Mouse (Mus musculus) hindbrain, embryonic 11.5 days (tissue): Measurements from ENCODE around the gene Fam131c. TPM values are rescaled to one million over a fixed set of nuclear protein-coding genes. Genes with fewer than 3 reads are reported as not detected.

Source experiments
- ATAC-seq: fragments of 200-750 bp; cut with Nextera tagmentation; 2 replicates; pipeline ENCODE4 v1.8.0; 2017; ENCODE audit warnings: mild to moderate bottlenecking, moderate TSS enrichment, moderate library complexity; ENCODE audit not compliant: low FRiP score
- DNase-seq: peaks from one replicate; pipeline ENCODE4 v3.0.0-alpha.2; 2015; ENCODE audit warnings: low spot score
- H3K27ac ChIP-seq: fragments of 300-500 bp; sonication (generic); 2 replicates; pipeline ENCODE4 v1.5.1; 2014; ENCODE audit warnings: mild to moderate bottlenecking, low read depth, low read length
- H3K27me3 ChIP-seq: fragments of 300-500 bp; sonication (generic); 2 replicates; pipeline ENCODE4 v1.6.1; 2014; ENCODE audit warnings: mild to moderate bottlenecking, low read length, moderate library complexity, mixed read lengths; ENCODE audit not compliant: control insufficient read depth, insufficient read depth
- H3K36me3 ChIP-seq: fragments of 300-500 bp; sonication (generic); 2 replicates; pipeline ENCODE4 v1.6.1; 2014; ENCODE audit warnings: mild to moderate bottlenecking, low read length, moderate library complexity, mixed read lengths; ENCODE audit not compliant: control insufficient read depth, insufficient read depth
- H3K4me1 ChIP-seq: fragments of 300-500 bp; sonication (generic); replicated peaks from 2 replicates; pipeline ENCODE4 v1.6.1; 2014; ENCODE audit warnings: low read length, mixed read lengths; ENCODE audit not compliant: control insufficient read depth, insufficient read depth
- H3K4me2 ChIP-seq: fragments of 300-500 bp; sonication (generic); replicated peaks from 2 replicates; pipeline ENCODE4 v1.6.1; 2014; ENCODE audit warnings: mild to moderate bottlenecking, low read depth, low read length
- H3K4me3 ChIP-seq: fragments of 300-500 bp; sonication (generic); 2 replicates; pipeline ENCODE4 v1.5.1; 2014; ENCODE audit warnings: low read depth, low read length
- H3K9ac ChIP-seq: fragments of 300-500 bp; sonication (generic); 2 replicates; pipeline ENCODE4 v1.6.1; 2014; ENCODE audit warnings: low read depth, low read length
- H3K9me3 ChIP-seq: fragments of 300-500 bp; sonication (generic); 2 replicates; pipeline ENCODE4 v1.6.1; 2016; ENCODE audit warnings: low read length; ENCODE audit not compliant: control insufficient read depth
- WGBS: fragments of 180-500 bp; shearing (Covaris S2); extraction: QIAGEN DNeasy Blood & Tissue Kit; methylation state at CpG from one replicate; pipeline ENCODE4 v1.1.7; 2014; 5-methylcytosine and 5-hydroxymethylcytosine counted together
- polyA plus RNA-seq: library from polyadenylated mRNA; unstranded; fragments of >200 nt; fragmentation: Nextera tagmentation; extraction: Ambion mirVana; gene quantifications from 2 replicates; pipeline ENCODE4 v1.2.1, GENCODE M21; 2014

Fam131c gene
- polyA plus RNA-seq, 1 experiment from 2014 or later: 0.69 TPM

DNA sequence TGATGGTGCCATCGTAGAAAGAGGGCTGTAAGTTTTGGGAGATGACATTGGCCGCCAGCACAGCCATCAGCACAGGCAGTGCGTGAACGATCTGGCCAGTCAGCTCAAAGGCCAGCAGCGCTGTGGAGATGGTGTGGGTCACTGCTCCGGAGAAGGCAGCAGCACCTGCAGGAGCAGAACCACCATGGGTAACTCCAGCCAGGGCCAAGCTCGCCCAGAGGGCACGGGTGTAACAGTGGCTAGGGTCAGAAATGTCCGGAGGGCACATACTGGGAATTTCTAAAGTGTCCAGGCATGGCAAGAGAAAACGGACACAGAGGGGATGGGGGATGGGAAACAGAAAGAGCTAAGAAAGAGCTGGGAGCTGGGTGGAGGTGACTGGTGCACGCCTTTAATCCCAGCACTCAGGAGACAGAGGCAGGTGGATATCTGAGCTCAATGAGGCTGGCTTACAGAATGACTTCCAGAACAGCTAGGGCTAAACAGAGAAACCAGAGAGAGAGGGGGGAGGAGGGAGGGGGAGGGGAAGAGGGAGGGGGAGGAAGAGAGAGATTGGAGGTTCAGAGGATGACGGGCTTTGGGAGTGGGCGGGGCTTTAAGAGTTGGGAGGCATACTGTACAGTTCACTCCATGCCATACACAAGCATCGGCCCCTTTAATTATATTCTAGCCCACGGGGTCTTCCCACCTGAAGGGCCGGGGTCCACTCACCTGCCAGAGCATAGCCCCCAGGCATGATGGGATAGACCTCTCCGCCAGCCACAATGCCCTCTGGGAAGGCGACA lies 21.5 kb downstream of the Fam131c start:
- H3K9ac ChIP-seq: no peak overlapping the region
- WGBS: 73% methylated on average over 18 of the region's 18 CpGs
- DNase-seq (no peak), ATAC-seq (no peak; the same call in 1 of the 2 replicates)
- peaks cover 1% of the 10 kb centered on the region; the same call in 1 of the 2 replicates for H3K27me3 ChIP-seq
- no peaks in the 10 kb centered on the region for H3K9me3 ChIP-seq
- H3K27ac ChIP-seq: no peak overlapping the region
- no peaks in the 10 kb centered on the region for H3K4me1 ChIP-seq
- no peak overlapping the region for H3K4me3 ChIP-seq
- H3K4me2 ChIP-seq: no peak overlapping the region
- no peaks in the 10 kb centered on the region for H3K36me3 ChIP-seq

- Histone ChIP-seq H3K4me2 (no peak overlapping the region), H3K27ac (no peak overlapping the region), H3K27me3 (no peaks in the 10 kb centered on the region), H3K4me1 (no peaks in the 10 kb centered on the region), H3K36me3 (no peaks in the 10 kb centered on the region), H3K9ac (no peak overlapping the region), H3K4me3 (no peak overlapping the region), H3K9me3 (no peaks in the 10 kb centered on the region)
- no peak for DNase-seq
- no peak for ATAC-seq
- 75% methylated on average over 12 of the region's 12 CpGs for WGBS
Observed at GRCm38 (mm10) chr4:141391293-141391692, 23.3 kb downstream of the Fam131c start.

DNA sequence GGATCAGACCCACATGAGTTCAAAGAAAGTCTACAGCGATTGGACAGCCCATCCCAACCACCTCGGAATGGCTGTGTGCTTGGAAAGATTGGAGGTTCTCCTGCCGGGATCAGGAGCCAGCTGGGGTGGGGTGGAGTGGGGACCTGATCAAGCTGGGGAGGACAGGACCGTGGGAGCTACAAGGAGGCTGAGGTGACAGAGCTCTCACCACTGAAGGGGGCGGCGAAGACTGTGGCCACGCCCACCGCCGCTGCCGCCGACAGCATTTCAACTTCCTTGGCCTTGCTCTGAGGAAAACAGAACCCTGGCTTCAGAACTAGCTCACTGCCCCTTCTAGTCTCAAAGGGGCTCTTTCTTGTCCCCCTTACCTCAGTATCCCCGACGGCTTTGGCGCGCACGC lies 26.7 kb downstream of the Fam131c start:
- no peak for ATAC-seq

DNA sequence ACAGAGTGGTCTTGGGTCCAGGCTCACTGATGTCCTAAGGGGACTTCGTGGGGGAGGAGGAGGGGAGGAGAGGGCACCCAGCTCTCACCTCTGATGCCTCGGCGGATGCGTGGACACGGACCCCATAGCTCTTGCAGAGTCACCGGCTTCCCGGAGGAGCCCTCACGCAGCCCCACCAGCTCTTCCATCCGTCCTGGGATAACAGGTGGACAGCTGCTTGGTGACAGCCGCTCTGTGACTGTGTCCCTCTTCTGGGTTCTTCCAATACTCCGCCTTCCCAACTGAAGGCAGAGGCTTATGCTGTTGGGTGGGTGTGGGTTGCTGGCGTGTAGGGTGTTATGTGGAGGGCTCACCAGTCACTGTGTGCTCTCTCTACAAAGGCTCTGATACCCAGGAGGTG lies 29.8 kb downstream of the Fam131c start:
- H3K9me3 ChIP-seq: no peaks in the 10 kb centered on the region
- no peak overlapping the region for H3K4me2 ChIP-seq
- H3K27me3 ChIP-seq: no peaks in the 10 kb centered on the region
- DNase-seq (no peak), ATAC-seq (no peak)
- 77% methylated on average over 12 of the region's 12 CpGs for WGBS
- H3K27ac ChIP-seq: no peak overlapping the region
- H3K4me3 ChIP-seq: no peak overlapping the region
- H3K36me3 ChIP-seq: no peaks in the 10 kb centered on the region
- no peak overlapping the region for H3K9ac ChIP-seq
- H3K4me1 ChIP-seq: no peaks in the 10 kb centered on the region

More for the DNA sequence above, 26.7 kb downstream of the Fam131c start:
- Histone ChIP-seq H3K4me3 (no peak overlapping the region), H3K4me2 (no peak overlapping the region), H3K4me1 (no peaks in the 10 kb centered on the region), H3K36me3 (no peaks in the 10 kb centered on the region), H3K27me3 (no peaks in the 10 kb centered on the region), H3K27ac (no peak overlapping the region), H3K9me3 (no peaks in the 10 kb centered on the region), H3K9ac (no peak overlapping the region)
- WGBS: 18% methylated on average over 16 of the region's 16 CpGs
- no peak for DNase-seq

GRCm38 (mm10) chr4:141398545-141398944 lies 30.5 kb downstream of the Fam131c start, which contains the start of gene Clcnka:
TSS of gene Clcnka (minus strand) at chr4:141398724.
- no peak within 1 kb of the TSS for H3K27ac ChIP-seq
- DNase-seq (no peak), ATAC-seq (no peak)
- no peaks in the 10 kb centered on the region for H3K9me3 ChIP-seq
- H3K36me3 ChIP-seq: no peaks in the 10 kb centered on the region
- no peaks in the 10 kb centered on the region for H3K27me3 ChIP-seq
- WGBS: 68% methylated on average over 12 of the region's 12 CpGs
- no peak within 1 kb of the TSS for H3K9ac ChIP-seq
- no peak within 1 kb of the TSS for H3K4me2 ChIP-seq
- H3K4me3 ChIP-seq: no peak within 1 kb of the TSS
- no peaks in the 10 kb centered on the region for H3K4me1 ChIP-seq

- Histone ChIP-seq H3K36me3 (no peaks in the 10 kb centered on the region), H3K4me1 (no peaks in the 10 kb centered on the region), H3K9me3 (no peaks in the 10 kb centered on the region), H3K4me2 (no peak overlapping the region), H3K27ac (no peak overlapping the region), H3K9ac (no peak overlapping the region), H3K27me3 (no peaks in the 10 kb centered on the region), H3K4me3 (no peak overlapping the region)
- DNase-seq (no peak), ATAC-seq (no peak)
- 89% methylated on average over 15 of the region's 15 CpGs for WGBS
Observed at GRCm38 (mm10) chr4:141400171-141400570, 32.2 kb downstream of the Fam131c start.

GRCm38 (mm10) chr4:141404518-141405313 lies 36.7 kb downstream of the Fam131c start:
- Histone ChIP-seq H3K4me2 (no peak overlapping the region), H3K9ac (0 out of 2 replicates have a peak overlapping the region, but pooled peaks have one; percentile 31)

GRCm38 (mm10) chr4:141405314-141405622 lies 37.2 kb downstream of the Fam131c start:
- 0 out of 2 replicates have a peak, but pooled peaks cover 1% of the 10 kb centered on the region for H3K27me3 ChIP-seq
- DNase-seq (no peak), ATAC-seq (no peak)
- WGBS: 82% methylated on average over 3 of the region's 3 CpGs
- no peak overlapping the region for H3K9ac ChIP-seq
- no peak overlapping the region for H3K4me3 ChIP-seq
- no peak overlapping the region for H3K4me2 ChIP-seq
- H3K36me3 ChIP-seq: no peaks in the 10 kb centered on the region
- no peaks in the 10 kb centered on the region for H3K9me3 ChIP-seq
- no peaks in the 10 kb centered on the region for H3K4me1 ChIP-seq
- H3K27ac ChIP-seq: no peak overlapping the region

More at GRCm38 (mm10) chr4:141404518-141405313, 36.7 kb downstream of the Fam131c start:
- no peaks in the 10 kb centered on the region for H3K9me3 ChIP-seq
- no peaks in the 10 kb centered on the region for H3K27me3 ChIP-seq
- no peaks in the 10 kb centered on the region for H3K36me3 ChIP-seq
- no peaks in the 10 kb centered on the region for H3K4me1 ChIP-seq
- no peak overlapping the region for H3K27ac ChIP-seq
- H3K4me3 ChIP-seq: no peak overlapping the region
- ATAC-seq (peak; percentile 75), DNase-seq (peak; percentile 96)
- WGBS: 16% methylated on average over 15 of the region's 15 CpGs
